Mouse (Mus musculus): Measurements from ENCODE around the gene Tnni3k.

- TF ChIP-seq POLR2A (IDR thresholded peaks at IDR 0.05; ENCODE audit: low read depth, low read length) (no peak), CTCF (IDR thresholded peaks at IDR 0.05; ENCODE audit: borderline replicate concordance, insufficient read depth, low read length) (no peak)
These were observed 25.0 kb downstream of the Tnni3k start for GRCm38 (mm10) chr3:155030200-155030599.
